Mouse (Mus musculus) v-Abl transformed pro-B cells (cell line): ENCODE data around the gene Rbp3.

Source experiments
- in situ Hi-C, 2 experiments: fragments of 400-800 bp; cut with MboI; formaldehyde crosslinking; loops; one replicate each; pipeline ENCODE4 v1.15.1; 2025; ENCODE audit not compliant: unreplicated experiment in 2 of 2

Rbp3 gene

GRCm38 (mm10) chr14:33965675-33966074 is 11.9 kb downstream of the Rbp3 start:
- in situ Hi-C loops = loop anchor here in 1 of 2 experiments (25.0 kb wide), 1 partner anchor 422 kb away; the partner anchor contains the start of gene Mmrn2

GRCm38 (mm10) chr14:33972679-33973078 is 18.9 kb downstream of the Rbp3 start:
- in situ Hi-C loops = loop anchor here (10.0 to 25.0 kb wide), 2 partner anchors 62 to 415 kb away; partner anchors contain the start of gene Mmrn2 (in 1 of the 2)

GRCm38 (mm10) chr14:33974752-33975151 is 20.9 kb downstream of the Rbp3 start:
- in situ Hi-C loops = loop anchor here (10.0 to 25.0 kb wide), 2 partner anchors 60 to 413 kb away; partner anchors contain the start of gene Mmrn2 (in 1 of the 2)

- in situ Hi-C loops = loop anchor here in 1 of 2 experiments (10.0 kb wide), 1 partner anchor 57 kb away; no protein-coding TSS in a partner anchor
Measured at GRCm38 (mm10) chr14:33977748-33978147, 23.9 kb downstream of the Rbp3 start.

- in situ Hi-C loops = loop anchor here in 1 of 2 experiments (10.0 kb wide), 1 partner anchor 56 kb away; no protein-coding TSS in a partner anchor
Measured at GRCm38 (mm10) chr14:33978604-33979059, 24.8 kb downstream of the Rbp3 start, which contains the start of gene Zfp488. Gene Zfp488, minus strand, starts transcription at chr14:33978764.

GRCm38 (mm10) chr14:33989201-33989600 is 35.4 kb downstream of the Rbp3 start:
- in situ Hi-C loops = no loop called here

- in situ Hi-C loops = no loop called here
Measured at GRCm38 (mm10) chr14:33991971-33992370, 38.2 kb downstream of the Rbp3 start.

GRCm38 (mm10) chr14:33993051-33993450 is 39.2 kb downstream of the Rbp3 start:
- in situ Hi-C loops = no loop called here

- in situ Hi-C loops = no loop called here
Measured at GRCm38 (mm10) chr14:33993521-33994289, 39.9 kb downstream of the Rbp3 start.

- in situ Hi-C loops = no loop called here
Measured at GRCm38 (mm10) chr14:33997427-33997826, 43.6 kb downstream of the Rbp3 start.

- in situ Hi-C loops = no loop called here
Measured at GRCm38 (mm10) chr14:34000076-34000475, 46.3 kb downstream of the Rbp3 start.

GRCm38 (mm10) chr14:34001445-34001844 is 47.6 kb downstream of the Rbp3 start:
- in situ Hi-C loops = no loop called here

- in situ Hi-C loops = no loop called here
Measured at GRCm38 (mm10) chr14:34002358-34002757, 48.6 kb downstream of the Rbp3 start.
